Mouse (Mus musculus): ENCODE measurements around the gene Slc16a4.

Gene Slc16a4

DNA sequence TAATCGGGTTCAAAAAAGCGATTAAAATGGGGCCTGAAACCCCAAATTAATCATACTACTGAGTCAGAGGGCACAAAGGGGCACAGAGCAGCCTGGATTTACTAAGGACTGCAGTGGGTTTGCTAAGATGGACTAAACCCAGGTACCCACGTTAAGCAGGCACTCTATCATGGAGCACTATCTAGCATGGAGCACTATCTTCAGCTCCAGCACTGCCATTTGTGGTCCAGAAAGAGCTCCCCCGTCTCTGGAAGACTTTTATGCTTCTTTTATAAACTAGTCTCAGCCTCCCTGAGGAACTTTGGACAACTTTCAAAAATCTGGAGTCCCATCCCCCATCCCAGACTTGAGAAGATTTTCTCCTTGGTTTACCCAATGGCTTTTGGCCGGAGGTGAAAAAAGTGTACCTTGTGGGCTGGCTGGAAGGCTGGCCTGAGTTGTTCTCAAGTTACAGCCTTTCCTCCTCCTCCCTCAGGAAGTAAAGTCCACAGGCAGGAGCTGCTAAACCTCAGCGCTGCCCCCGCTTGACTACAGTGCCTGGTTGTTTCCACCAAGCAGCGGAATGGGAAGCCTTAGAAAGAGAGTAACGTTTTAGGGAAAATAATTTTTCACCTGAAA lies at the start of gene Slc16a4:
Slc16a4 (plus strand) TSS at position 467 of the 618 bp plus-strand sequence.
- DNase-seq (ENCODE audit: low spot score in 2 of 2), result peak in 1 of 2 experiments; percentile 16

GRCm38 (mm10) chr3:107241389-107242094 lies 49.5 kb upstream of the Slc16a4 start:
- DNase-seq (ENCODE audit: low spot score in 2 of 2), result no peak

DNA sequence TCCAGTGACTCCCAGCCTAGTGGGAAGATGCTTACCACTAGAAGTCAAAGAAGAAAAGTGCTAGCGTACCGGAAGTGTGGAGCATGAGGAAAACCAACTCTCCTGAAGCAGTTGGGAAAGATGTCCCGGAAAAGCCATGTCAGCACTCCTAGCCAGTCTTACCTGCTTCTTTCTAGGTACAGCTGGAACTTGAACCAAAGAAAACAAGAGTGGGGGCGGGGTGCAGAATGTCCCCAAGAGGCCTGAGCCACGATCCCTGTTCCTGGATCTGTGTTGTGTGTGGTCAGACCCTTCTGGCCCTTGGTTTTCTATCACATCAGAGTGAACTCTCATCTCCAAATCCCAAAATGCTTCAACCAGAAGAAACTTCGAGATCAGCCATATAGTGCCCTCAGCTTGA lies 44.2 kb upstream of the Slc16a4 start:
- no peak for DNase-seq (ENCODE audit: low spot score in 2 of 2)

GRCm38 (mm10) chr3:107249042-107249441 lies 42.0 kb upstream of the Slc16a4 start:
- no peak for DNase-seq (ENCODE audit: low spot score in 2 of 2)

- DNase-seq (ENCODE audit: low spot score in 2 of 2), result no peak
Observed at GRCm38 (mm10) chr3:107250320-107250719, 40.7 kb upstream of the Slc16a4 start.

GRCm38 (mm10) chr3:107252035-107252434 lies 39.0 kb upstream of the Slc16a4 start:
- no peak for DNase-seq (ENCODE audit: low spot score in 2 of 2)

- no peak for DNase-seq (ENCODE audit: low spot score in 2 of 2)
Observed at GRCm38 (mm10) chr3:107253925-107254324, 37.1 kb upstream of the Slc16a4 start.

GRCm38 (mm10) chr3:107255992-107256391 lies 35.0 kb upstream of the Slc16a4 start:
- DNase-seq (ENCODE audit: low spot score in 2 of 2), result no peak

DNA sequence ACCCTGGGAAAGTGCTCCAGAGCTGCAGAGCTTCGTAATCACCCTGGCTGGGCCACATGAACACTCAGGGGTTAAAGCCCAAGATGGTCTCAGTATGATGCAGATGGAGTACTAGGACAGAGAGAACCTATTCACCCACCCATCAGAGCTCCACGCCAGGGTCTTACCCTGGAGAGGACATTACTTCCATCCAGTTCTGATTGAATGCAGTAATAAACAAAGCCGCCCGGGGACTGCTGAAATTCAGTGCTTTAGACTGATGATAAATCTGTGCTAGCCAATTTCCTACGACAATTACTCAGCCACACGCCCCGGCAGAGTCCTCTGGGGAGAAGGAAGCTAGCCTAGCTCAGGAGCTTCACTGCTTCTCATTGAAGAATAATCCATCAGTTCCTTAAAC lies 34.3 kb upstream of the Slc16a4 start:
- DNase-seq (ENCODE audit: low spot score in 2 of 2), result no peak

- no peak for DNase-seq (ENCODE audit: low spot score in 2 of 2)
Observed at GRCm38 (mm10) chr3:107257924-107258323, 33.1 kb upstream of the Slc16a4 start.

DNA sequence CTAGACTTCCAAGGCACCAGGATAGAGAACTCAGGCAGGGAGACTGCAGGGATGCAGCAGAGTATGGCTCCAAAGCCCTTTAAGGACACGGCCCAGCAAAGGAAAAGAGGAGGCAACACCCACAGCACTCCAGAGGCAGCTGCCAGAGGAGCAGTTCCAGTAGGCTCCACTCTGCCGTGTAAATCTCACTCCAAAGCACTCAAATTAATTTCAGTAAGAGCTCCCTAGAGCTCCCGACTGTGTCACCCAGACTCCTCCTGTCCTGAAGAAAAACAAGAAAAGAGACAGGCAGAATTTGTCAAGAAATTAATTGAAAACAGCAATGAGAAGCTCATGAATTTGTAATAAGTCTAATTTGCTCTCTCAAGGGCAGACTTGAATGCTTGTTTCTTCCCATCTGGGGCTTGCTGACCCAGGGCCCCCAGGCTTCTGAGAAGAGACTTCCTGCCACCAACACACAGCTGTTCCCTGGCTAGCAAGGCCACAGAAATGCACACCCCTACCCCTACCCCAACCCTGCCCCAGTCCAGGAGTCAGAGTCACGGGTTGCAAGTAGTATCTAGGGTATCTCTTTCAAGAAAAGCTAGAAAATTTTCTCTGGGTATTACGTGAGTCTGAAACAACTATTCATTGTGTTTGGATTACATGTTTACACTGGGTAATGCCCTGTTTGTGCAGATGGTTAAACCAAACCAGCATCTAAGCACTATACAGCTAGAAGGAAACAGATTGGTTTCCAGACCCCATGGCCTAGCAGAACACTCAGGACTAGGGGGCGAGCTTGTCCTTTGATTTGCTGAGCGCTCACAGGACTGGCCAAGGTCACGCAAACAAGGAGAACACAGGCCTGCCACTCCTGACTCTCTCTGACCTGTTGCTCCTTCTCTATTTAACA lies 29.8 kb upstream of the Slc16a4 start:
- DNase-seq (ENCODE audit: low spot score in 2 of 2), result no peak

GRCm38 (mm10) chr3:107261851-107262165 lies 29.2 kb upstream of the Slc16a4 start:
- DNase-seq (ENCODE audit: low spot score in 2 of 2), result no peak

- no peak for DNase-seq (ENCODE audit: low spot score in 2 of 2)
Observed at GRCm38 (mm10) chr3:107266814-107267345, 24.1 kb upstream of the Slc16a4 start.

GRCm38 (mm10) chr3:107272433-107272832 lies 18.6 kb upstream of the Slc16a4 start:
- DNase-seq (ENCODE audit: low spot score in 2 of 2), result no peak

DNA sequence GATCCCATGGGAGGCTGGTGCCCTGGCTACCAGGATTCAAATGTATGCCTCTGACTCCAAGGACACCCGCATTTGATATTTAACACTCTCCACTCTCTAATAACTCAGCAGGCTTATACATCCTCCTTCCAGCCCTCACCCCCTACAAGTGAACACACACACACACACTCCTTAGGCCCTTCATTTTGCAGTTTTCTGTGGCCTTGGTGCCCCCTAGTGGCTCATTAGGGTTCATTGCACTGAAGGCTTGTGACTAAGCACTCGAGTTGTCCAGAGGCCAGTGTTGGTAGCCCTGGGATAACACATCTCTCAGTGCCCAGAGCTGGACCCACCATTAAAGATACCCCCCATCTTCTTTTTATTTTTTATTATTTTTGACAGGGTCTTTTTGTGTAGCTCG lies 17.2 kb upstream of the Slc16a4 start:
- DNase-seq (ENCODE audit: low spot score in 2 of 2), result peak; percentile 53 to 60

DNA sequence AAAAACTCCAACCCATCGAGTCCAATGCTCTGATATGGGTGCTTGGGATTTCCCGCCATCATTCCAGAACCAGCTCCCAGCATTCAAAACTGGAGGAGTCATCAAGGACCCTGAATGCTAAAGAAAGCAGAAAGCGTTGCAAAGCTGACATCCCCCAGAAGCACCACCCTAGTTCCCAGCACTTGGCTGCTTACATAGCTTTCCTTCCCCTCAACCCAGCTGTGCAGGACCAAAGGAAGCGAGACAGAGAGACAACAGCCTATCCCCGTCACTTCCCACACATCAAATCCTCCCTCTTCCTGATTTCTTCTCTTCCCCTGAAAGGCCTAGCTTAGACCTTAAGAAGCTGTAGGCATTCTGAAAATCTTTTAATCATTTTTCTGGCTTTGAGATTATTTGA lies 15.7 kb upstream of the Slc16a4 start:
- no peak for DNase-seq (ENCODE audit: low spot score in 2 of 2)

DNA sequence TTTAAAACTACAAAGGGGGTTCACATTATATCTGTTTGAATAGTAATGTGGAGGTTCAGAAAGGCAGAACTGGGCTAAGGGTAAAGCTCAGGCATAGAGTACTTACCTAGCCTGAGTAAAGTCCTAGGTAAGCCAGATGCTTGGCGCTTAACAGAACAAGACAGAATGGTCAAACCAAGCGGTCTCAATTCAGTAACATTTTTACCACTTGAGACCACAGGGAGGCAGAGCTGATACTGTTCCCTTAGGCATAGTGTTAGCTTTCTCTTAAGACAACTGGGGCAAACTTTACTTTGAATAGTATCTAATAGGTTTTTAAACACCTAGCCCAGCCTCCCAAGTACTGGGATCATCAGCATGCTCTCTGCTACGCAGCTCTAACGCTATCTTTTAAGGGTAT lies 15.0 kb upstream of the Slc16a4 start:
- no peak for DNase-seq (ENCODE audit: low spot score in 2 of 2)

DNA sequence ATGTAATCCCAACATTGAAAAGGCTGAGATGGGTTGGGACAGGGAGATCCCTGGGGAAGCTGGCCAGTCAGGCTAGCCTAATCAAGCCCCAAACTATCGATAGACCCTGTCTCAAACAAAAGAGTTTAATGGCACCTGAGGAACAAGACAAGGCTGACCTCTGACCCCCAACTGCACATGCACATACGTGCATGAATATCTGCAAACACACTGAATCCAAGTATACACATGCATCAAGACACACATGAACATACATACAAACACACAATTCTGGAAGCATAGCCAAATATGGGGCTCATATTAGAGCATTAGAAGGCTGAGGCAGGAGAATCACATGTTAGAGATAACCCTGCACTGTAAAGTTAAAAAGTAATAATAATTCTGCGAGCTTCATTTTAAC lies 14.4 kb upstream of the Slc16a4 start:
- DNase-seq (ENCODE audit: low spot score in 2 of 2), result no peak

DNA sequence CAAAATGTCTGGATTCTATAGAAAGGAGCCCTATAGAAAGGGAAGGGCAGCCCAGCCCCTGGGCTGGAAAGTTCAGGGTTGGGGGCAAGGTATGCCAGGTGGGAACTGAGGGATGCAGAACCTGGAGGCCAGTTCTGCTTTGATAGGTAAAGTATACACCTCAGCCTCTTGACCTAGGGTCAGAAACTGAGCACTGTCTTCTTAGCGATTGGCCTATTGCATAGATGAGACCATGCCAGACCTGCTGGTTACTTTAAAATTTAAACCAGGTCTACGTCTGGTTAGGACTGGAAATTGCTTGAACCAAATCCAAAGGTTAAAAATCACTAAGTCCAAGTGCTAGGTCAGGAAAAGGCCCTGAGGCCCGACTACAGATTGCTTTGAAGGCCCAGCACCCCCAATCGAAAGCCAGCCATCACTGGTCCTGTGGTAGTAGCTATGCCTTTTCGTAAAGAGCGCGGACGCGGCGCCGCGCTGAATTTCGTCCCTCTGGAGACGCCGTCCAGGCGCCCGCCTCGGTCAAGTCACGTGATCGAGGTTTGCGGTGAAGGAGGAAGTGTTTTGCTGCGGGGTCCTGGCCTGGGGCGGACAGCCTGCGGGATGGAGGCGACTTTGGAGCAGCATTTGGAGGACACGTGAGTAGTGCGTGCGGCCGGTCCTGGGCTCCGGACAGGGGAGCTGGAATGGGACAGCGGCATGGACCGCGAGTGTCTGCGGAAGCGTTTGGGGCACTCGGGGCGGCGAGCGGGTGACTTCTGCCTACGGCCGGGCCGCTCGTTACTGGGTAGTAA lies 12.4 kb upstream of the Slc16a4 start, which contains the start of gene Lamtor5:
Lamtor5 (plus strand) TSS at position 380 of the 791 bp plus-strand sequence.
- DNase-seq (ENCODE audit: low spot score in 2 of 2), result peak; percentile 83 to 87

- DNase-seq (ENCODE audit: low spot score in 2 of 2), result no peak
Observed at GRCm38 (mm10) chr3:107286123-107286522, 4.9 kb upstream of the Slc16a4 start.

GRCm38 (mm10) chr3:107287346-107287745 lies 3.7 kb upstream of the Slc16a4 start:
- DNase-seq (ENCODE audit: low spot score in 2 of 2), result no peak
